Mouse (Mus musculus): ENCODE results near the gene Pxylp1.

Pxylp1 gene

DNA sequence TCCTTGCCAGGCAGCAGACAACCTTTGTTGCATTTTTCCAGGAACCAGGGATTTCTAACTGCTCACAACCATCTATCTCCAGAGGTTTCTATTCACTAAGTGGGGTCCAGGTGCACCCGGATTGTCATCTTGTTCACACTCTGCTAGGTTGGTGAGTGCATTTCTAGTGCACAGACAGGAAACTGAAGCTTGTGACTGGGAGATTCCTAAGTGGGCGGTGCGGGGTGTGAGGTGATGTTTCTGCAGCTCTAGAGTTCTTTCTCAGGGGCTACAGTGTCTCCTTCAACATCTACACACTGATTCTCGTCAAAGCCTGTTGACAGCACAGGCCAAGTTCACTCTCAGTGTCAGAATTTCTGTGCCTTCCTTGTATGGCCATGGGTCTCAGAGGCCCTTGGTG, 34.6 kb downstream of the Pxylp1 start:
- DNase-seq, result no peak

DNA sequence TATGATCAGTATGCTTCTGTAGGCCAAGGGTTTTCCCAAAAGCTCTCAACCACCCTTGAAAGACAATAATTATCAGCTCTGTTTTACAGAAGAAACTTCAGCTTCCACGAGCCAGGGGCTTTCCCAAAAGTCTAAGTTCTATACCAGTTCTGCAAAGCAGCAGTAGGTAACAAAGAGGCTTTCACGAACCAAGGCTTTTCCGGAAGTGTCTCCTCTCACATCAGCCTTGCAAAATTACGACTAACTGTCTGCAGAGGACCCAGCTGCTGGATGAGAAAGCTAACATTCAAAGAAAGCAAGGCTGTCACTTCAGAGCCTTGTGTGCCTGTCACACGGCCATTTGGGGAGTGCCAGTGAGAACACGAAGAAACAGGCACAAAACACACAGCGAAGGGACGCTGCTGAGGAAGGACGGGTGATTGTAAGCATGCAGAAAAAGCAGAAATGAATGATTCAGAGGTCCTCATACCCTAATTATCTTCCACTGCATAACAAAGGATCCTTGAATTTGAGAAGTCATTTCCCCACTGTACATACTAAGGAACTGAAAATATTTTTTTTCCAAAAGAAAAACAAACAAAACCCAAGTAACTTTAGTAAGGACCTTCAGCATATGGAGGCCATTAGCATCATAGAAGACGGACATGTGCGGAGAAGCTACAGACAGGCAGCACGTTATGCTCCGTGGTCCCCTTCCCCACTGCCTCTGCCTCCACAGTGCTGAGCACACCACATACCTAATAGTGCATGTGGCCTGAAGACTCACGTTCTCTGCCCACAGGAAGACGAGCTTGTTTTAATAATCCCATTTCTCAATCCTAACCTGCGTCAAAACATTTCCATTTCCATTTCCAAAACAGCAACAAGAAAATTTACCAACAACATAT, 38.9 kb downstream of the Pxylp1 start:
- DNase-seq, result no peak

DNA sequence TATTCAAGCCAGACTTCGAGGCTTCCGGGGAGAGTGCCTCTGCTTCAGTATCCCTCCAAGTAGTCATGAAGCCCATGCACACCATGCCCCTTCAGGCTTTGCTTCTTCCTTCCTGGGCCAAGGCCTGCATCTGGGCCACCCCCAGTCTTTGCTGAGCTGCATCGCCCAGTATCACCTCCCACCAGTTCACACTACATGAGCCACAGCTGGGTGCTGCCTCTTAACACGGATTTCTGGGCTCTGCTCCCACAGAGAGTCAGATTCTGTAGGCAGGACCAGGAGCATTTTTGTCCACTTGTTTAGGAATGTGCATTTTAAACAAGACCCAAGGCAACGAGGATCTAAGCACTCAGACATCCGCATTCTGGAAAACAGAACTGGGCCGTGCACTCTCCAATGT, 40.8 kb downstream of the Pxylp1 start:
- DNase-seq, result no peak

DNA sequence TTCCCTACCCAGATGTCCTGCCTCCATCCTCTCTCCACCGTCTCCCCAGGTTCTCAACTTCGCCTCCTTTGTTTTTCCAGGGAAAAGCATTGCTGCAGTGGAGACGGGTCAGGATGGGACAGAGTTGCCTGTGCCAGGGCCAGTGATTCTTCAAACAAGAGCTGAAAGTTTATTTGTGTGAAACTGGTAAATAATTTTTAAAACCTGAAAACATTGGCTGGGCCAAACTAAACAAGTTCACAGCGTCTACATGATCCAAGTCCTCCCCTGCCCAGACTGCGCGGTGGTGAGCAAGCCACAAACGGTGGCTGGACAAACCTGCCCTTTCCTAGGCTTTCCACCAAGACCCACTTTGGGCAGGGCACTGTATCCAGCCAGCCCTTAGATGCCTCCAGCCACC, 41.4 kb downstream of the Pxylp1 start:
- peak in 1 of 2 experiments; percentile 20 for DNase-seq

DNA sequence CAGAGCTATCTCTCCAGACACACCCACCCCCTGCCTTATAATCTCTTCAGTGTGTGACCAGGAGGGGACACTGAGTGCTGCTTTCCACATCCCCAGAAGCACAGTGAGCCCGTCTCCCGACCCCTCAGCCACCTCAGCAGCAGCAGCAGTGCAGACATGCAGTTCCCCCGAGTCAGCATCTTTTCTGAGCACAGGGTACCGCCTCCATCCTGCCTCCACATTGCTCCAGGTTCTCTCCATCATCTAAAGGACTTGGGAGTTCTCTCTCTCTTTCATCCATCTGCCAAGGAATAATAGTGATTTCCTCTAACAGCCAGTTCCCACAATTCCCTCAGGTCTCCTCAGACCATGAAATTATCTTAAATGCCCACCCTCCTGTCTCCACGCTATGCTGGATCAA, 43.5 kb downstream of the Pxylp1 start:
- DNase-seq, result no peak

DNA sequence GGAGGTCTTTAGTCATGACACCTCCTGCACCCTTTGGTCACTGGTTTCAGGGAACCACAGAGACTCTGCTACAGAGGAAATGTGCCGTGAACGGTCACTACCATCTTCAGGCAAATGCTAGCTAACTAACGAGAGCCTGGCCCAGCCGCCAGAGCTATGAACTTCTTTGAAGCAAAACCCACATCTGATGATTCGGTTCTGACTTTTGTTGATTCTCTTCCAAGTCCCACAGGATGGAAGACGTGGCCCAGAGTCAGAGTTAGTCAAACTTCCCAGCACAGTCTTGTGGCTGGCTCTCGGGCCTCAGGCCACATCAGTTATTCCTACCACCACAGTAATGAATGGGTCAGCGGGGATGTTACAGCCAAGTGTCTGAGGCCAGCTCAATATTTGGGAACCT, 46.1 kb downstream of the Pxylp1 start:
- no peak for DNase-seq

DNA sequence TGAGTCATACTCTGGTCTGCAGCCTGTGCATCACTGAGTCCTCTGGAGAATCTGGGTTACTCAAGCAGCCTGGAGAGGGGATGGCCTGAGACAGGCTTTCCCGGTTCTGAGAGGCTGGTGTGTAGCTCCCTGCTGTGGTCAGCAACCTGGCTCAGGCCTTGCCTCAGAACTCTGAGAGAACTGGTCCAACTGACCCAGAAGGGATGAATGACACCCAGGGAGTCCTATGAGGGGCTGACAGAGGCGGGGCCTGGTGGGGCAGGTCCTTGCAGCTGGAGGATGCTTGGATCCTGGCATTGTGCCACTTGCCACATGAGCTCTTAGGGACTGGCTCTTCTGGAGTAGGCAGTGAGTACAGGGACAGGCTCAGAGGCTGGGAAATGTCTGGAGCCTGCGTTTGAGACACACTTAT, 47.7 kb downstream of the Pxylp1 start:
- no peak for DNase-seq

DNA sequence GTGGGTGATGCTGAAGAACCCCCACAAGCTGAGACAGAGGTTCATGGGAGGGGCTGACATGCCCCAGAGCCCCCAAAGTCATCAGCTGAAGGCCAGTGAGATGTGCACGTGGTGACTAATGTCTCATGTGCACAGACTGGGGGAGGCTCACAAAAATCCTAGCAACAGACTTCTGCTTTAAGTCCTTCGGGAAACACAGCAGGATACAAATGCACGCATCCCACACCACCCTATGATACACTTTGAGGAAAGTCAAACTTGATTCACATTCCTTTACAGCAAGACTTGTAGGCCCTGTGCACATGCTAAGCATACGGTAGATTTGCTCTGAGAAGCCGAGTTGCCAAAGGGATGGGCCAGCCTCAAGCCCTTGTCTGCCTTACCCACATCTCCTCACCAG, 53.1 kb downstream of the Pxylp1 start:
- DNase-seq, result no peak

DNA sequence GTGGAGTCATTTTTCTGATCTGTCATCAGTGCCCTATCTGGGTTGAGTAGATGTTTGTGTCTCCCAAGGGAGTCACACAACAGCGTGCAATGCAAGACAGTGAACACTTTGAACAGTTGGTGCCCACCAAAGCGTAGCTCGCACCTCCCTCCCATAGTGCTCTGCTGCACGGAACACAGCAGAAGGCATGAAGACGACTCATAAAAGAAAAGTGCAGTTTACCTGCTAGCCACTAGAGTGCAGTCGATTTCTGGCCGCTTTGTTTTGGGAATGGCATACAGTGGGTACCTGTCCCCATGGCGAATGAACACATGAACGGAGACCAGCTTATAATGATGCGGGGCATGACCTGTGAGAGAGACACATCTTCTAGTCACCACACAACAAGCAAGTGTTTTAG, 53.6 kb downstream of the Pxylp1 start:
- DNase-seq, result peak in 1 of 2 experiments; percentile 24

DNA sequence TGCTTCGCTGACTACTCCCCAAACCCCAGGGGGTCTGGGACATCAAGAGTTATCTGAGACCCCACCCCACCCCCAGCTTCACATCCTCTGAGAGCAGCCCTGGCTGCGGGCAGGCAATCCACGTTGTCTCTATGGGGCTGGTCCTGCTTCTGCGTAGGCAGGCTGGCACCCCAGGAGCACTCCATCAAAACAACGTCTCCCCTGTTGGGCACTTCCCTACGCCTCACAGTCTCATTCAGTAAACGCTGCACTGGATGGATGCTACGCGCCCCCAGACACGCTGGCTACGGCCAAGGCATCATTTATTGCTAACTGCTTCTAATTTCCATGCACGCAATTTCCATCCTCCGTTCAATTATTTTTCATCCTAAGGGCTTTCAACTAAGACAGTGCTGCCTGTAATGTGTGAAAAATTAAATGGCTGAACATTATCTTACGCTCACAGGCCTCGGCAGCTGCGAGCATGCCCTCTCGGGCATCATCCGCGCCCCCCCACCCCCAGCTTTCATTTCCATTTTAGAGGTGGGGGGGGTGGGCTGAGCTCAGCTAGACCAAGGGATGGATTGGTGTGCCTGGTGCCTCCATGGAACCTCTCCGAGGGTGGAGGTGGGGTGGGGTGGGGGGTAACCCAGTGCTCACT, 54.6 kb downstream of the Pxylp1 start:
- DNase-seq, result no peak

DNA sequence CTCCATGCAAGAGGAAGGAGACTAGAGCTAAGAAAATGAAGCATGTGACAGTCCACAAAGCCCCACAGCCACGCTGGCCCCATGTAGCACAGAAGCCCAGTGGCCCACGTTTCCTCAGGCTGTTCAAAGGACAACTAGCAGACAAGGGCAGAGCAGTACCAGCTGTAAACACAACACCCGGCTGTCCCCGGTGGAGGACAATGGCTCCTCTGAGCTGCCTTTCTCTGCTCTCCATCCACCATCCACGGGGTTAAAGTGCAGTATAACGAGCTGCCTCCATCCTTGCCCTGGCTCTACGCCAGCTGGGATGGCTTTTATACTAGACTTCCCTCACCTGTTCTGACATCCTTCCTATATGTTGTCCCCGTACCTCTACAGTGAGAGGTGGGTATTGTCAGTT, 55.5 kb downstream of the Pxylp1 start:
- DNase-seq, result no peak

DNA sequence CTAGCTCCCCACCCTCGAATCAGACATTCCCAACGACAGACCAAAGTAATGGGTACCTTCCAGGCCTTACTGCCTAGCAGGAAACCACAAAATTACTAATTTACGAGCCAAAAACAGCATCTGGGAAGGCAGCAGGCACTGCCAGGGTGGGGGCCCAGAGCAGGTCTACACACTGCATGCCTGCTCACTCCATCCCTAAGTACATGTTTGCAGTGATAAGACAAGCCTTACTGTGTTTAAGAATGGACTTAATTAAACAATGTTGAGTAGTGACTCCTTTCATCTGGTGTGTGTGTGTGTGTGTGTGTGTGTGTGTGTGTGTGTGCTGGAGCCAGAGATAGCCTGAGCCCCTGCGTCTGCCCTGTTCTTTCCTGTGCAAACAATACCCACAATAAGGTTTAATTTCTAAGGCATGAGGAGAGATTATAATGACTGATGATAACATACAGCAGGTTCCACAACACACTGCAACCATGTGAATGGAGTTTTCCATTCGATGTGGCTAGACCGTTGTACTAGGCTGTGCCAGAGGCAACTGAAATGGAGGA, 57.0 kb downstream of the Pxylp1 start:
- no peak for DNase-seq

DNA sequence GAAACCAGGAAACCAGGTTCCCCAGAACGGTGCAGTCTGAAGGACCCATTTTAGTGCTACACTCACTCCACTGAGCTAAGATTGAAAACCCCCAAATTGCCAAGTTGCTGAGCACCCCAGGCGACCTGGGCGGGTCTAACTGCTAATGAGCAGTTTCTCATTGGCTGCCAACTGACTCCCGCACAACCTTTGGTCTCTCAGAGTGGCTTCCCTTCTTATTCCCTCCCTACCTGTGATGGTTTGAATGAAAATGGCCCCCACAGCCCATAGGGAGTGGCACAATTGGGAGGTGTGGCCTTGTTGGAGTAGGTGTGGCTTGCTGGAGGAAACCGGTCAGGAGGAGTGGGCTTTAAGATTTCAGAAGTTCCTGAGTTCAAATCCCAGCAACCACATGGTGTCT, 58.9 kb downstream of the Pxylp1 start:
- no peak for DNase-seq

DNA sequence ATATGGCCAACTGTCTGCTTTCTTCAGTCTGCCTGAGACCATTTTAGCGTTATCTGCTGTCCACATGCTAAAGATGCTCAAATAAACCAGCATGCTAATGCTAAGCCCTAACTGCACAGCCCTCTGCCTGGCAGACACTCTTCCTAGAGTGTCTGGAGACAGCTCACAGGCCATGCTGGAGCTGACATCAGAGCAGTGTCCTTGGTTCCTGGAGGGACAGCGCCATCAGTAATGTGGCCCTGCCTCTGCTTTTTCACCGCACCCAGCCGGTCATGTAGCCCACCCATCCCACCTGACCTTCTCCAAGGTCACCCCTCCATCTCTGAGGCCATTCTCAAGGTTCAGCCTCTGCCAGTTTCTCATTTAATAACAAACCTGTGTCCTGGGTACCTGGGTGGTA, 60.0 kb downstream of the Pxylp1 start:
- no peak for DNase-seq

DNA sequence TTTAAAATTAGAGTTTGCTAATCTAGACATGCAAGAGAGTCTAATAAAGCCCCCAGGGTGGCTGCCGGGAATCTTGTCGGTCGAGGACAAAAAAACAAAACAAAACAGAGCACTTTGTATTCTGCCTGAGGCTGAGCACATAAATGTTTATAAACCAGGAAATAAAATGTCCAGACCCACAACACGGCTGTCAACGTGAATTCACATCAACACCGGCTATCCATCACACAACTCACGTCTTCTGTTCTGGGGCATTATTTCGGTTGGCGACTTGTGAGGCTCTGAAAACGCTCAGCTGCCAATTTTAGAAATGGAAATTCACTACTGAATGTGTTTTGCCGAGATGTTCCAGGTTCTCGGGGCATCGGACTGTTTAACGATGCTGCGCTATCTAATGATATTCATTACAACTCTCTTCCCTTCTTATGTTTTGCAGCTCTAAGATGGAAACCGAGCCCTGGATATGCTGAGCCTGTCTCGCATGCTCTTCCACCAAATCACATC, 61.6 kb downstream of the Pxylp1 start:
- no peak for DNase-seq

DNA sequence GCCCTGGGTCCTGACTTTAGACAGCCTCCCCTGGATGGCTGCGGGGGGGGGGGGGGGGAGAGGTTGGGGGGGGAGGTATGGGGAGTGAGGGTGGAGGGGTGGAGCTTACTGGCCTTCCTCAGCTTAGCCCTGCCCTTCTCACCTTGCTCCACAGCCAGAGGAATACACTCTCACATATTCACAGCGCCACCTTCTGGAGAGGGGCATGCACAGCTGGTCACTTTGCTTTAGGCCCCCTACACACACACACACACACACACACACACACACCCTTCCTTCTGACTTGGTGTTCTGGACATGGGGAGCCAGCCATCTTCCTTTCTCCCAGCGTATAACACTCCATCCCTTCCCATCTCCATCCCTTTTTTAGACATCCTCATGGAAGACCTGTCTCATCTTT, 62.8 kb downstream of the Pxylp1 start:
- no peak for DNase-seq

DNA sequence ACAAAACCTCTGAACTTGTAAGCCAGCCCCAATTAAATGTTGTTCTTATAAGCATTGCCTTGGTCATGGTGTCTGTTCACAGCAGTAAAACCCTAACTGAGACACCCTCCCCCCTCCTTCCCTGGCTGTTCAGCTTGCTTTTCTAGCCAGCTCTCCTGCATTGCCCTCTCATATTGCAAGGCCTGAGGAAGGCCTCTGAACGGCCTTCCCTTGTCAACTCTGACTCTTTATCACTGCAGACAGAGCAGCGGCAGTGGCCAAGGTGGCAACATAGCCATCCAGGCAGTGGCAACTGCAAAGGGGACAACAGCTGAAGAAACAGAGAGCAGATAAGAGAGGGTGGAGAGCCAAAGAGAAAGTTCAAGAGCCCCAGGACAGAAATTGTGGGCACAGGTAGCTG, 64.4 kb downstream of the Pxylp1 start:
- no peak for DNase-seq

DNA sequence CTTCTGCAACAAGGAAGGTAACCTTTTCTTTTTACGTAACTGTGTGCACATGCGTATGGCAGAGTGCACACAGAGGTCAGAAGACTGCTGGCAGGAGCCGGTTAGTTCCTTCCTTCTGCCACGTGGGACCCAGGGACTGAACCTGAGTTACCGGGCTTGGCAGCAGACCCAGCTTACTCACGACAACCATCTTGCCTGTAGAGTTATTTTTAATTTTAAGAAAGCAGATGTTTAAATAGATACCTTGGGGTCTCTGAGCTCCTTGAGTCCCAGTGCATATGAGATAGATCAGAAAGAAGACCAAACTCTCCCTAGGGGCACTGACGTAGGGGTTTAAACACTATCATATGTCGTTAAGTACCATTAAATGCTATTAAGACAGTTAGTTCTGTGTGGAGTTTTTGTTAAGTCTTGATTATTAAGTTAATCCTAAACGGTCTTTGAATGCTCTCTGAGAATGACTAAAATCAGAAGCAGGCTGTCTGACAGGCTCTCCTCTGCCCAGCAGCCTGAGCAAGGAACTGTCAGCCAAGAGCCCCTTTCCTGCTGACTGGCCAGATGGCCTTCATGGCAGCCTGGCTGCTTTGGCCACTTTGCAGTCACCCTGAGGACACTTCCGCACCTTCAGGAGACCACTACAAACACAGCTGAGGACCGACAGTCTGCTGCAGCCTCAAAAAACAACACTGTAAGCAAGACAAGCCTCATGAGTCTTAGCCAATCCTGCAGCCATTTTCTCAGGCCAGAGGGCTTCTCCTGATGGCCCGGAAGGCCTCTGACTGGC, 65.3 kb downstream of the Pxylp1 start:
- no peak for DNase-seq

DNA sequence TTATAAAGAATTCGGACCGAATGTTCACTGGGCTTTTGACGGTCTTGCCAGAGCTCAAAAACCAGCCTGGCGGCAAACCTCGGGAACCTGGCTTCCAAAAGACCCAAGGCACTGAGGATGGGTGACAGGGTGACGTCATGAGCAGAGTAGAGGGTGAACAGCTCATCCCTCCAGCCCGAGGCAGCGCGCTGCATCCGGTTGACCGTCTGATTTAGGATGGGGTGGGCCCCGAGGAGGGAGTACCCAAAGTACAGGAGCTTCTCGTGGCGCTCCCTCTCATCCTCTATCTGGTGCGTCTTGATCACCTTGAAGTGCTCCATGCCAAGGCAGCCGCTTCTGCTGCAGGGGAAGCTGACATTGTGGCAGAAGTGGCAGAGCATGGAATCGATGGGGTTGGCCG, 67.6 kb downstream of the Pxylp1 start:
- no peak for DNase-seq

DNA sequence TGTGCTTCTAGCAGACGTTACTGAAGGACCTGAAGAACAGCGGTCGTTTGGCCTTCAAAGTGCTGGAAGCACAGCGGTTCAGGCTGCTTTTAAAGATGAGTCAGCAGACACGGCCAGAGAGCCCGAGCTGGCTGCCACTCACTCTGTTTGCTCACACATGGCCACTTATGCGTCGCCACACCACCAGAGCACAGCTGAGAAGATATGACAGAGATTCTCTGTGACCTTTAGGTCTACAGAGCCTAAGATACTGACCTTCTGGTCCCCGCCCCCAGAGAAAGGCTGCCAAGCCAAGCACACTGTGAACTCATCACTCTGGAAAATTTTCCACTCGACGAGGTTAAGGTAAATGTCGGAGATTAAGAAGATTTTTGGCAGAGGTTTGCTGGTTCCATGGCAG, 68.4 kb downstream of the Pxylp1 start:
- peak; percentile 22 to 38 for DNase-seq

DNA sequence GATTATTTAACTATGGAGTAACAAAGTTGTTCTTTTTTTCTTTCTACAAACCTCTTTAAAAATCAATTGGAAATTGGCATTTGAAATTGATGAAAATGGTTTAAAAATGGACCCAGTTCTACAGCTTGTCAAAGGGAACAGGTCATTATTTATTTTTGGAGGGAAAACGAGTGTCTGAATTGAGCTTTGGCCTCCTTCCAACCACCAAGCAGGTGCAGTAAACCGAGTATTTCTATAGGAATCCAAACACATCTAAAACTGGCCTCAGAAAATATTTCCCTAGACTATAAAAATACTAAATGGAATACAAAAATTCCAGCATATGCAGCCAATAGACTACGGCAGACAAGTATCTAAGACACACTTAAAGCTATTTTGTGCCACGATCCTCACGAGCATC, 68.9 kb downstream of the Pxylp1 start:
- DNase-seq, result no peak

DNA sequence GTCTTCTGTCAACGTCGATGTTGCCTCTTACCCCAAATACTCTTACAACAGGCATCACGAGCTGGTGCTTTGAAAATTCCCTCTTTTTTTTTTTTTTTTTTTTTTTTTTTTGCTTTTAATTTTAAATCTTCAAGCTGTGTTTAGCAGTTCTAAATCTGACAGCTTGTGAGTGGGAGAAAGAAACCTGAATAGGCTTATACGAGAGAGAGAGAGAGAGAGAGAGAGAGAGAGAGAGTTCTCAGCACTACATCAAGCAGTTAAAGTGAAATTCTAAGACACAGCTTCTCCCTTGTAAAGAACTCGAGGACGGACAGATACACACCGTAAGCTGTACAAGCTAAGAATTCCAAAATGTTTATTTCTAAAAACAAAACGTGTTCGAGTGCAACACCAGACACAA, 69.5 kb downstream of the Pxylp1 start:
- no peak for DNase-seq

DNA sequence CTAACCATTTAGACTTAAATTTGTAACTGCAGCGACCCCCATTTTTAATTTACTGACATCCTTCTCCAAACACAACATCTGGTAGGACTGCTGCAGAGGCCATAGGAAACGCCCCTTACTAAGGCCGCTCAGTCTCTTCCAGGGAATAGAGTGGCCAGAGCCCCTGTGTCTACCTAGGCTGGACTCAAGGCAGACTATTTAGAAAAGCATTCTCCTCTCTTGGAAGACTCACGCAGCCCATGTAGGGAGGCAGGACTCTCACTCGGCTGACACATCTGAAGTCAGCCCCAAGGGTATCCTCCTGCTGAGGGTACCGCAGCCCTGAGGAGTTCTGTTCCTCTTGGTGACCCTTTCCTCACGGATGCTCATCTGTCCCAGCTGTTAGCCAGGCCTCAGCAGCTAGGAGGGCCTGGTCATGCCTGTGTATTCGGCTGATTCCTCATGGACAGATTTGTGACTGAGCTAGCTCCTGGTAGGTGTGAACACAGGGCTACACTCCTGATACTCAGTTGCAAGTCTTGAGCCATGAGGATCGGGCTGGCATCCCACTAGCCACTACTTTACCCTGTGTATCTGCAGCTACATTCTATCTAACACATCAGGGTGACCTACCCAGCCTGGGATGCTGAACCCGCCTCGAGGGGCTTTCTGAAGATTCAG, 73.5 kb downstream of the Pxylp1 start:
- no peak for DNase-seq

Data from kidney, adult 8-10 months (tissue).